Mouse (Mus musculus) hindbrain, embryonic 16.5 days (tissue): ENCODE measurements around the gene Gm3043. TPM values are rescaled to one million over a fixed set of nuclear protein-coding genes. Genes with fewer than 3 reads are reported as not detected.
"Not testable (repeated sequence)": the region's sequence is repeated elsewhere in the genome, so short reads cannot be mapped to it uniquely, and the experiment has no call there.

Experiments
- ATAC-seq: fragments of 200-750 bp; cut with Nextera tagmentation; 2 replicates; pipeline ENCODE4 v1.8.0; 2017; ENCODE audit warnings: moderate TSS enrichment, moderate library complexity
- H3K27ac ChIP-seq: fragments of 300-500 bp; sonication (generic); 2 replicates; pipeline ENCODE4 v1.5.1; 2014; ENCODE audit warnings: low read depth, mild to moderate bottlenecking, control low read depth, low read length, moderate library complexity
- H3K27me3 ChIP-seq: fragments of 300-500 bp; sonication (generic); replicated peaks from 2 replicates; pipeline ENCODE4 v1.6.1; 2014; ENCODE audit warnings: low read length; ENCODE audit not compliant: control insufficient read depth, insufficient read depth
- H3K36me3 ChIP-seq: fragments of 300-500 bp; sonication (generic); 2 replicates; pipeline ENCODE4 v1.6.1; 2014; ENCODE audit warnings: mild to moderate bottlenecking, low read length, moderate library complexity, mixed read lengths; ENCODE audit not compliant: control insufficient read depth, insufficient read depth
- H3K4me1 ChIP-seq: fragments of 300-500 bp; sonication (generic); 2 replicates; pipeline ENCODE4 v1.6.1; 2014; ENCODE audit warnings: low read depth, low read length; ENCODE audit not compliant: control insufficient read depth, insufficient read depth
- H3K4me2 ChIP-seq: fragments of 300-500 bp; sonication (generic); 2 replicates; pipeline ENCODE4 v1.6.1; 2014; ENCODE audit warnings: mild to moderate bottlenecking, low read length, control low read depth, moderate library complexity
- H3K4me3 ChIP-seq: fragments of 300-500 bp; sonication (generic); 2 replicates; pipeline ENCODE4 v1.5.1; 2014; ENCODE audit warnings: mild to moderate bottlenecking, low read length, control low read depth, moderate library complexity
- H3K9ac ChIP-seq: fragments of 300-500 bp; sonication (generic); 2 replicates; pipeline ENCODE4 v1.6.1; 2014; ENCODE audit warnings: low read depth, mild to moderate bottlenecking, control low read depth, low read length, moderate library complexity
- H3K9me3 ChIP-seq: fragments of 300-500 bp; sonication (generic); 2 replicates; pipeline ENCODE4 v1.6.1; 2014; ENCODE audit warnings: mild to moderate bottlenecking, low read length, moderate library complexity; ENCODE audit not compliant: control insufficient read depth
- WGBS: fragments of 180-500 bp; shearing (Covaris S2); extraction: QIAGEN DNeasy Blood & Tissue Kit; methylation state at CpG from one replicate; pipeline ENCODE4 v1.1.7; 2014; 5-methylcytosine and 5-hydroxymethylcytosine counted together
- polyA plus RNA-seq: library from polyadenylated mRNA; unstranded; fragments of >200 nt; fragmentation: Nextera tagmentation; extraction: Ambion mirVana; gene quantifications from 2 replicates; pipeline ENCODE4 v1.2.1, GENCODE M21; 2015

The Gm3043 gene
- polyA plus RNA-seq, result not detected in 2 replicates

GRCm38 (mm10) chr14:3688483-3688882 is at the start of gene Gm3043:
Gm3043 (plus strand) TSS chr14:3688783.
- WGBS, result no CpG with 5 or more reads among the region's 3 CpGs
- H3K27me3 ChIP-seq, H3K9ac ChIP-seq, H3K27ac ChIP-seq, H3K4me1 ChIP-seq, ATAC-seq, H3K36me3 ChIP-seq, H3K9me3 ChIP-seq, H3K4me3 ChIP-seq, H3K4me2 ChIP-seq: not testable (repeated sequence)

GRCm38 (mm10) chr14:3651730-3652129 is 36.9 kb upstream of the Gm3043 start, which contains the start of gene Gm3020:
Gm3020 (plus strand) TSS chr14:3652030.
- H3K9ac ChIP-seq, H3K9me3 ChIP-seq, H3K27me3 ChIP-seq, H3K4me2 ChIP-seq, H3K36me3 ChIP-seq, ATAC-seq, H3K4me3 ChIP-seq, H3K27ac ChIP-seq, H3K4me1 ChIP-seq: not testable (repeated sequence)
- no CpG with 5 or more reads among the region's 32 CpGs for WGBS

Other genes with a start within 250 kb of the Gm3043 start
- gene Gm10408, start 239.4 kb upstream of the Gm3043 start, polyA plus RNA-seq, result 0.12 TPM in 1 of 2 replicates, not detected in the other
- not detected in 2 replicates for gene Gm3012, start 54.3 kb upstream of the Gm3043 start, polyA plus RNA-seq
- gene Gm3020, start 36.8 kb upstream of the Gm3043 start, polyA plus RNA-seq, result 19.9 and 23.2 TPM in 2 replicates
- gene Gm3002, start 121.3 kb downstream of the Gm3043 start, polyA plus RNA-seq, result 5.9 TPM in 2 replicates
- gene Gm3033, start 157.5 kb downstream of the Gm3043 start, polyA plus RNA-seq, result not detected in 2 replicates
- gene Gm2916, start 195.4 kb downstream of the Gm3043 start, polyA plus RNA-seq, result not detected in 2 replicates
- not detected in 2 replicates for gene Gm3029, start 243.0 kb downstream of the Gm3043 start, polyA plus RNA-seq